Mouse (Mus musculus): Measurements from ENCODE around the gene Krt79. TPM values are rescaled to one million over a fixed set of nuclear protein-coding genes. Genes with fewer than 3 reads are reported as not detected.

Gene Krt79
- total and polyA plus RNA-seq, 3 experiments: not detected

DNA sequence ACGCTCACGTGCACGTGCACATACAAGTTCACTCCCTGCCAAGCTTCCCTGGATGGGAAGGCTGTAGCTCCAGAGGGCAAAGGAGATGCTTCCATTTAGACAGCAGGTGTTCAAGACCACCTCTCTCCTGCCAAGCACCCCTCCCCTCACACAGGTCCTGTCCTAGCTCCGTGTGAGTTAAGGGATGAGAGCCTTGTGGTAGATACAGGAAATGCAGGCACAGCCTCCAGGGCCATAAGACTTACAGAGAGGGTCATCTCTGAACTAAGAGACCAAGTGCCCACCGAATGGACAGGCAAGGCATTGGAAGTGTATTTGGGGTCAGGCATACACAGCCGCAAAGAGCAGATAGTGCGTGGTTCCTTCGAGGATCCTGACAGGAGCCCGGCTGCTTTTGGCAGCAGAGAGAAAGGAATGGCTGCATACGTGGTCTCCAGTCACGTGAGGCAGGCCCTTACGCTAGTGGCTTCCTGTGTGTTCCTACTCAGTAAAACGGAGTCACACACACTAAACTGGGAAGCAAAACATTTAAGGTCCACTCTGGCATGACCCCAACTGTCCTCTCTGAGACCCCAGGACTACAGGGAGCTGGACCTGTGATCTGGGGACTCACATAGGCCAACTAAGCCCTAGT is 43.3 kb upstream of the Krt79 start:
- no peak overlapping the region for H3K27ac ChIP-seq (ENCODE audit: insufficient read depth, low read depth)
- dilution Hi-C loops (cut with MboI; ENCODE audit: extremely low pct_ligation_motif_present, extremely low pct_unique_long_range_greater_than_20kb, low sequenced_read_pairs): no loop called here
- TF ChIP-seq SIN3A (IDR thresholded peaks at IDR 0.05; ENCODE audit: low read length): no peak
- TF ChIP-seq NELFE (IDR thresholded peaks at IDR 0.05; ENCODE audit: low read depth, low read length): no peak
- no peak for TF ChIP-seq POLR2AphosphoS2 (IDR thresholded peaks at IDR 0.05; ENCODE audit: low read depth, low read length)
- H3K79me2 ChIP-seq (replicated peaks; ENCODE audit: control insufficient read depth, extremely low read depth, insufficient read depth, poor library complexity, severe bottlenecking): no peaks in the 10 kb centered on the region
- H3K27me3 ChIP-seq (replicated peaks): peaks cover 36% of the 10 kb centered on the region
- no peak for DNase-seq (ENCODE audit: extremely low read depth)
- H3K4me2 ChIP-seq (ENCODE audit: insufficient read depth, low read depth, poor library complexity, severe bottlenecking): peak overlapping the region; percentile 94
- no peaks in the 10 kb centered on the region for H3K36me3 ChIP-seq (replicated peaks in 1 of 2; ENCODE audit: control insufficient read depth in 1 of 2, insufficient read depth in 1 of 2, low read length in 1 of 2)
- no peak overlapping the region for H3K9ac ChIP-seq (ENCODE audit: insufficient read depth, low read depth)
- no peaks in the 10 kb centered on the region for H3K9me3 ChIP-seq (replicated peaks; ENCODE audit: low read length)
- H3K4me1 ChIP-seq (ENCODE audit: control insufficient read depth in 1 of 2, insufficient read depth in 2 of 2): peaks cover 5 to 19% of the 10 kb centered on the region in 2 experiments; a peak in 3 of 4 replicates
- H3K4me3 ChIP-seq (replicated peaks in 1 of 3; ENCODE audit: low read depth in 2 of 3, low read length in 2 of 3, poor library complexity in 1 of 3): peak overlapping the region in 1 of 3 experiments; percentile 22
- in situ Hi-C loops (cut with MboI; ENCODE audit: low pct_ligation_motif_present, low pct_unique_long_range_greater_than_20kb, low sequenced_read_pairs): loop anchor here (5.0 kb wide), 2 partner anchors 211 to 646 kb away; no protein-coding TSS in a partner anchor

DNA sequence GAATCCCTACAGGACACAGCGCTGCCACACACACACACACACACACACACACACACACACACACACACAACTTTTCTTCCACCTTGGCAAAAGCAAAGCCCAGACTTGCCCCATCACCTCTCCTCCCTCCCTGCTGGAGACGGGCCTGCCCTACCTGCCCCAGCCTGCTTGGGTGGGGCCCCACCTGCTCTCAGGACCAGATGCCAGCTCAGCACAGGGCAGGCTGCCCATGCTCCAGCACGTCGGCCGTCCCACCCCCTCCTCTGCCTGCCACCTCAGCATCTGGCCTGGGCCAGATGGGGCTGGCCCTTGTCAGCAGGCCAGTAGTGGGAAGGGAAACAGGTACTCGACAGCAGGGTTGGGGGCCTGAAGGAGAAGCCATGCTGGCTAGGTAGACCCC is 40.7 kb upstream of the Krt79 start:
- Histone ChIP-seq H3K36me3 (replicated peaks in 1 of 2; ENCODE audit: control insufficient read depth in 1 of 2, insufficient read depth in 1 of 2, low read length in 1 of 2) (no peaks in the 10 kb centered on the region), H3K4me1 (ENCODE audit: control insufficient read depth in 1 of 2, insufficient read depth in 2 of 2) (peaks cover 10 to 27% of the 10 kb centered on the region in 2 experiments), H3K27me3 (replicated peaks) (peaks cover 49% of the 10 kb centered on the region), H3K4me3 (replicated peaks in 1 of 3; ENCODE audit: low read depth in 2 of 3, low read length in 2 of 3, poor library complexity in 1 of 3) (no peak overlapping the region), H3K9me3 (replicated peaks; ENCODE audit: low read length) (no peaks in the 10 kb centered on the region), H3K27ac (ENCODE audit: insufficient read depth, low read depth) (no peak overlapping the region), H3K79me2 (replicated peaks; ENCODE audit: control insufficient read depth, extremely low read depth, insufficient read depth, poor library complexity, severe bottlenecking) (no peaks in the 10 kb centered on the region), H3K4me2 (ENCODE audit: insufficient read depth, low read depth, poor library complexity, severe bottlenecking) (no peak overlapping the region), H3K9ac (ENCODE audit: insufficient read depth, low read depth) (no peak overlapping the region)
- dilution Hi-C loops (cut with MboI; ENCODE audit: extremely low pct_ligation_motif_present, extremely low pct_unique_long_range_greater_than_20kb, low sequenced_read_pairs): no loop called here
- TF ChIP-seq RCOR1 (conservative IDR thresholded peaks at IDR 0.05; ENCODE audit: low read depth, low read length) (no peak), USF1 (IDR thresholded peaks at IDR 0.05; ENCODE audit: low read depth, low read length) (no peak), ELF1 (IDR thresholded peaks at IDR 0.05; ENCODE audit: low read depth, low read length) (no peak), MEF2A (IDR thresholded peaks at IDR 0.05; ENCODE audit: borderline replicate concordance, low read depth, low read length) (no peak), CHD1 (IDR thresholded peaks at IDR 0.05; ENCODE audit: low read depth, low read length) (no peak)
- no peak for DNase-seq (ENCODE audit: extremely low read depth)
- in situ Hi-C loops (cut with MboI; ENCODE audit: low pct_ligation_motif_present, low pct_unique_long_range_greater_than_20kb, low sequenced_read_pairs): loop anchor here (5.0 kb wide), 2 partner anchors 209 to 644 kb away; no protein-coding TSS in a partner anchor

DNA sequence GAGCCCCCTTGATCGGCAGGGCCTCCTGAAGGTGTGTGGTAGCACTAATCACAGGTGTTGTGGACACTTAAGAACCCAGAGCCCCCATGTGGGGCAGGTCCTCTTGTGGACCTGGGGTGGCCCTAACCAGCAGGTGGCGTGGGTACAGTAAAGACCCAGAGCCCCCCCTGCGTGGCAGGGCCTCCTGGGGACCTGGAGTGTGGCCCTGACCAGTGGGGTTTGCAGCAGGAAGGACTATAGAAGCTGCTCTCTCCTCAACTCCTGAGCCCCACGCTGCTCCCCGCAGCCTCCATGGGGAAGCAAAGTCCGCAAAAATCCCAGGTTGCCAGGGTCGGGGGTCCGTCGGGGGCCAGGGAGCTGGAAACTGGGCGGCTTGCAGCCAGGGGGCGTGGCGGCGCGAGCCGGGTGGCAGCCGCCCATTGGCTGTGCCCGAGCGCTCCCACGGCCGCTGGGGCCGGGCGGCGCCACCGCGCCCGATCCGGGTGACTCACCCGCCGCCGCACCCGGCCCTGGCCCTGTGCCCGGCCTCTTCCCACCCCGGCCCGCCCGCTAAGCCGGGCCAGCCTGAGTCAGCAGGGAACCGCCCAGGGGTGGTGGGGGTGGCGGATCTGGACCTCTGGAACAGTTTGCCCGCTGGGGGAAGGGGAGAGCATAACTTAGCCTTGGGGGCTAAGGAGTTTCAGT is 37.1 kb upstream of the Krt79 start:
- TF ChIP-seq E2F4 (IDR thresholded peaks at IDR 0.05; ENCODE audit: insufficient replicate concordance, low read depth, low read length) (no peak), MAFK (IDR thresholded peaks at IDR 0.05; ENCODE audit: insufficient replicate concordance, low read length) (no peak), BHLHE40 (IDR thresholded peaks at IDR 0.05; ENCODE audit: low read depth, low read length) (0 out of 2 replicates have a peak, but pooled peaks have one; percentile 11), UBTF (IDR thresholded peaks at IDR 0.05; ENCODE audit: low read depth, low read length) (peak; percentile 86; the same call in 1 of the 2 replicates), JUN (IDR thresholded peaks at IDR 0.05; ENCODE audit: insufficient read depth, low read depth, low read length) (no peak)
- Histone ChIP-seq H3K27me3 (replicated peaks) (peaks cover 76% of the 10 kb centered on the region), H3K4me1 (ENCODE audit: control insufficient read depth in 1 of 2, insufficient read depth in 2 of 2) (peaks cover 5 to 24% of the 10 kb centered on the region in 2 experiments; a peak in 3 of 4 replicates), H3K4me3 (replicated peaks in 1 of 3; ENCODE audit: low read depth in 2 of 3, low read length in 2 of 3, poor library complexity in 1 of 3) (no peak overlapping the region), H3K4me2 (ENCODE audit: insufficient read depth, low read depth, poor library complexity, severe bottlenecking) (peak overlapping the region; percentile 46), H3K9ac (ENCODE audit: insufficient read depth, low read depth) (no peak overlapping the region), H3K27ac (ENCODE audit: insufficient read depth, low read depth) (no peak overlapping the region), H3K36me3 (replicated peaks in 1 of 2; ENCODE audit: control insufficient read depth in 1 of 2, insufficient read depth in 1 of 2, low read length in 1 of 2) (no peaks in the 10 kb centered on the region), H3K79me2 (replicated peaks; ENCODE audit: control insufficient read depth, extremely low read depth, insufficient read depth, poor library complexity, severe bottlenecking) (no peaks in the 10 kb centered on the region), H3K9me3 (replicated peaks; ENCODE audit: low read length) (no peaks in the 10 kb centered on the region)
- dilution Hi-C loops (cut with MboI; ENCODE audit: extremely low pct_ligation_motif_present, extremely low pct_unique_long_range_greater_than_20kb, low sequenced_read_pairs): no loop called here
- peak; percentile 44 for DNase-seq (ENCODE audit: extremely low read depth)
- in situ Hi-C loops (cut with MboI; ENCODE audit: low pct_ligation_motif_present, low pct_unique_long_range_greater_than_20kb, low sequenced_read_pairs): loop anchor here (10.0 kb wide), 2 partner anchors 132 to 452 kb away; no protein-coding TSS in a partner anchor
